Mouse (Mus musculus): Measurements from ENCODE around the gene Meis2. TPM values are rescaled to one million over a fixed set of nuclear protein-coding genes. Genes with fewer than 3 reads are reported as not detected.
A peak's percentile ranks its signal among the peaks of the same experiment; 100 is the strongest.

Meis2 gene
- polyA plus RNA-seq, 1 experiment from 2014 or later: 33.1 TPM

DNA sequence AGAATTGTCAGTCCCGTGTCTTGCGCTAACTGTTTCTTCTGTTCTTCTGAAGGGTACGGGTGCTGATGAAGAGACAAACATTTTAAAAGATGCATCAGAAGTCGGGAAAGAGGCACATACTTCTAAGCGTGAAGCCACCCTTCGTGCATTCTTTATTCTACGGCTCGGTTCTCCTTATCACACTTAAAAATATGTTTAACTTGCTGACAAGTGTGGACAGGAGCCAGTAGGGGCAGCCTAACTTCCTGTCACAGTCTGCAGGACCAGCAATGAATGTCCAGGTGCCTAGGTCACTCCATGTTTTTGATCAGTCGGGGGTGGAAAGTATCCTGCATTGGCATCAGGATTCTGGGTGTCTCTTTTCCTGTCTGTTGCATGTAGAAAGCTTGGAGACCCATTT, 144.0 kb downstream of the Meis2 start:
- no peak for TF ChIP-seq CTCF (IDR thresholded peaks at IDR 0.05; ENCODE audit: low read depth)
- H3K36me3 ChIP-seq (ENCODE audit: insufficient read depth): no peaks in the 10 kb centered on the region; the same call in 1 of the 2 replicates
- H3K4me1 ChIP-seq (ENCODE audit: insufficient read depth): peaks cover 8% of the 10 kb centered on the region
- DNase-seq (peak; percentile 22), ATAC-seq (ENCODE audit: insufficient read depth) (no peak)
- no peak overlapping the region for H3K27ac ChIP-seq (ENCODE audit: low read depth)
- no peaks in the 10 kb centered on the region for H3K9me3 ChIP-seq (ENCODE audit: low read depth, low read length)
- WGBS: 43% methylated on average over 9 of the region's 9 CpGs
- H3K9ac ChIP-seq: no peak overlapping the region
- H3K4me3 ChIP-seq (ENCODE audit: low read depth, low read length): no peak overlapping the region
- H3K27me3 ChIP-seq (ENCODE audit: insufficient read depth, low read length): no peaks in the 10 kb centered on the region
- no peak overlapping the region for H3K4me2 ChIP-seq

GRCm38 (mm10) chr2:115920336-115920951, 145.2 kb downstream of the Meis2 start:
- no peak overlapping the region for H3K9ac ChIP-seq
- no peak for DNase-seq
- H3K4me1 ChIP-seq (ENCODE audit: insufficient read depth): peaks cover 9% of the 10 kb centered on the region
- no peaks in the 10 kb centered on the region; the same call in 1 of the 2 replicates for H3K36me3 ChIP-seq (ENCODE audit: insufficient read depth)
- H3K27me3 ChIP-seq (ENCODE audit: insufficient read depth, low read length): no peaks in the 10 kb centered on the region
- no peaks in the 10 kb centered on the region for H3K9me3 ChIP-seq (ENCODE audit: low read depth, low read length)
- no peak for TF ChIP-seq CTCF (IDR thresholded peaks at IDR 0.05; ENCODE audit: low read depth)
- H3K4me2 ChIP-seq: no peak overlapping the region
- 53% methylated on average over 5 of the region's 5 CpGs for WGBS
- no peak for ATAC-seq (ENCODE audit: insufficient read depth)
- no peak overlapping the region for H3K4me3 ChIP-seq (ENCODE audit: low read depth, low read length)
- no peak overlapping the region for H3K27ac ChIP-seq (ENCODE audit: low read depth)

DNA sequence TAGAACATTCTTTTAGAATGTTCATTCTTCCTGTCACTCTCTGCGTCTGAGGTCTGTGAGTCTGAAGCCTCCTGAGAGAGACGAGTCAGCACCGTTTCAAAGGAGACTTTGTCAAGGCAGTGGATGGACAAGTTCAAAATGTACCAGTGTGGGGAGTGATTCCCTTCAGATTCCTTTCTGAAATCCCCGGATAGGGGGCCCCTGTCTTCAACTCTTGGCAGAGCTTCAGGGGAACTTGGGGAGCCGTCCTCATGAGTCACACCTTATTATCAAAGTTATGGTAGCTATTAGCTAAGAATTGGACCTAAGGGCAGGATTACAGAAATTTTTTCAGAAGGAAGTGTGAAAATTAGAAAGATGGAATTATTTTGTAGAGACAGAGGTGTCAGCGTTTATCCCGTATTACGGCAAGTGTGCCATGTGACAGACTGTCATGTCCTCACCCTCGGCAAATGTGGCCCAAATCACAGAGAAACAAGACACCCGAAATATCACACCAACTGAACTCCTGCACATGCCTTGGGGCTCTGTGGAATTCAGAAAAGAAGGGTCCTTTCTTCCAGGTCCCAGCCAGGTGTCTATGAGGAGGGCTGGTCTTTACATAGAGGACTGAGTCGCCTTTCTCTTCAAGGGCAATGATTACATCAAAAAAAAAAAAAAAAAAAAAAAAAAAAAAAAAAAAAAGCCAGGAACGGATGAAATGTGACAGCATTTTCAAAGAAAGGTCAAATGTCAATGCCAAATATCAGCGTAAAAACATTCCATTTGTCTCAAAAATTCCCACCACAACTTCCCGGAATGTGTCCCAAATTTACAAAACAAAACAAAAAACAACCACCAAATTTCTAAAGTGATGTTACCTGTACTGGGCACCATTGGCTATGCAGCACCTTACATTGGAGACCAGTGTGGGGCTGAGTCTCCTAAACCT, 146.2 kb downstream of the Meis2 start:
- H3K9ac ChIP-seq: no peak overlapping the region
- H3K9me3 ChIP-seq (ENCODE audit: low read depth, low read length): no peaks in the 10 kb centered on the region
- no peak for DNase-seq
- no peak overlapping the region for H3K4me3 ChIP-seq (ENCODE audit: low read depth, low read length)
- H3K36me3 ChIP-seq (ENCODE audit: insufficient read depth): no peaks in the 10 kb centered on the region; the same call in 1 of the 2 replicates
- H3K4me1 ChIP-seq (ENCODE audit: insufficient read depth): peaks cover 5% of the 10 kb centered on the region; the same call in 1 of the 2 replicates
- ATAC-seq (ENCODE audit: insufficient read depth): no peak
- H3K4me2 ChIP-seq: no peak overlapping the region
- no peak overlapping the region for H3K27ac ChIP-seq (ENCODE audit: low read depth)
- TF ChIP-seq CTCF (IDR thresholded peaks at IDR 0.05; ENCODE audit: low read depth): no peak
- H3K27me3 ChIP-seq (ENCODE audit: insufficient read depth, low read length): no peaks in the 10 kb centered on the region
- WGBS: 74% methylated on average over 14 of the region's 14 CpGs

DNA sequence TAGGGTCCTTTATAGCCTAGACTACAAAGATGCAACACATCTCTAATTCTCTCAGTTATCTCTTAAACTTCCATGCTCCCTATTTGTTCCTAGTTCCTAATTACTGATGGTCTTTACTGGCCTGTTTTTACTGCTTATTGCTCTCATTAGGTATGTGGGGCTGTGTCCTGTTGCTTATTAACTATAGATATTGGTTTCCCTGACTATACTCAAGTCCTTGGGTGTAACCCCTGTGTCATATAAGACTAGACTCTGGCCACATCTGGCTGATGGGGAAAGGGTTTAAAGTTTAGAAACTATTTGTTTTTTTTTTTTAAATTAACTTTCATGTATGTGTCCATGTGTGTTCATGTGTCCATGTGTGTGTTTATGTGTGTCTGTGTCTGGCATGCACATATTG, 147.1 kb downstream of the Meis2 start:
- Histone ChIP-seq H3K4me2 (no peak overlapping the region), H3K27me3 (ENCODE audit: insufficient read depth, low read length) (no peaks in the 10 kb centered on the region), H3K27ac (ENCODE audit: low read depth) (no peak overlapping the region), H3K36me3 (ENCODE audit: insufficient read depth) (no peaks in the 10 kb centered on the region; the same call in 1 of the 2 replicates), H3K9ac (no peak overlapping the region), H3K9me3 (ENCODE audit: low read depth, low read length) (no peaks in the 10 kb centered on the region), H3K4me3 (ENCODE audit: low read depth, low read length) (no peak overlapping the region), H3K4me1 (ENCODE audit: insufficient read depth) (peaks cover 5% of the 10 kb centered on the region; the same call in 1 of the 2 replicates)
- TF ChIP-seq CTCF (IDR thresholded peaks at IDR 0.05; ENCODE audit: low read depth): no peak
- DNase-seq: no peak
- ATAC-seq (ENCODE audit: insufficient read depth): no peak

GRCm38 (mm10) chr2:115914539-115914938, 151.1 kb downstream of the Meis2 start:
- H3K36me3 ChIP-seq (ENCODE audit: insufficient read depth): peaks cover 3% of the 10 kb centered on the region; the same call in 1 of the 2 replicates
- no peak overlapping the region for H3K4me2 ChIP-seq
- ATAC-seq (ENCODE audit: insufficient read depth): no peak
- 61% methylated on average over 4 of the region's 4 CpGs for WGBS
- TF ChIP-seq CTCF (IDR thresholded peaks at IDR 0.05; ENCODE audit: low read depth): no peak
- H3K9me3 ChIP-seq (ENCODE audit: low read depth, low read length): no peaks in the 10 kb centered on the region
- H3K27me3 ChIP-seq (ENCODE audit: insufficient read depth, low read length): no peaks in the 10 kb centered on the region
- DNase-seq: no peak
- H3K27ac ChIP-seq (ENCODE audit: low read depth): no peak overlapping the region
- no peak overlapping the region for H3K9ac ChIP-seq
- H3K4me3 ChIP-seq (ENCODE audit: low read depth, low read length): no peak overlapping the region
- peaks cover 5% of the 10 kb centered on the region; the same call in 1 of the 2 replicates for H3K4me1 ChIP-seq (ENCODE audit: insufficient read depth)

DNA sequence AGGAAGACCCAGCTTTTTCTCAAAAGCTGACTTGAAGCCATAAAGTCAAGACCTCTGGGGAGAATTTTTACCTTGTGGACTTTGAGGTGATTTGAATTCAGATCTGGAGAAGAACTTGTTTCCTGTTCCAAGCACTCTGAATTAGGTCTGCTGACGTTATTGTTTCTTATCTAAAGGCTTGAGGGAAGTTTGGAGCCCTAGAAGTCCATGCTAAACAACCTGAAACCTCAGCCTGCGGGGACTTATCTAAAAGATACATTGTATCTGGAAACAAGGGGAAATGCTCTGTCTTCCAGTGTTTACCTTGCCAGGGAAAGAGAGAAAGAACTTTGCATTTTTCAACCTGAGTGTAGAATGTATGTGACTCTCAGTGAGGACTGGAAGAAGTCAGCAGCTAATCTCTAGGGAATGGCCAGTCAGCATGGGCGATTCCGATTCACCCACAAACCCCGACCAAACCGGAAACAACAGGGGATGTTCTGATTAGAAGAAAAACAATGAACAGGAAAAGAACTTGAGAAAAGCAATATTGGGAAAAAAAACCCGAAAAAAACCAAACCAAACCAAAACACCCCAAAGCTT, 152.6 kb downstream of the Meis2 start:
- Histone ChIP-seq H3K4me1 (ENCODE audit: insufficient read depth) (peaks cover 5% of the 10 kb centered on the region; the same call in 1 of the 2 replicates), H3K36me3 (ENCODE audit: insufficient read depth) (peaks cover 3% of the 10 kb centered on the region; the same call in 1 of the 2 replicates), H3K9me3 (ENCODE audit: low read depth, low read length) (no peaks in the 10 kb centered on the region), H3K27me3 (ENCODE audit: insufficient read depth, low read length) (no peaks in the 10 kb centered on the region), H3K9ac (no peak overlapping the region), H3K4me3 (ENCODE audit: low read depth, low read length) (no peak overlapping the region), H3K4me2 (no peak overlapping the region), H3K27ac (ENCODE audit: low read depth) (no peak overlapping the region)
- TF ChIP-seq CTCF (IDR thresholded peaks at IDR 0.05; ENCODE audit: low read depth): no peak
- ATAC-seq (ENCODE audit: insufficient read depth) (no peak), DNase-seq (no peak)
- WGBS: 46% methylated on average over 7 of the region's 7 CpGs
